Mouse (Mus musculus): ENCODE measurements at regions not wholly inside any gene's neighbourhood (a gene's known extent, or its start where the extent isn't known, plus 50 kb on each side); places are given as distances from the start of the nearest gene placed in this dataset.

DNA sequence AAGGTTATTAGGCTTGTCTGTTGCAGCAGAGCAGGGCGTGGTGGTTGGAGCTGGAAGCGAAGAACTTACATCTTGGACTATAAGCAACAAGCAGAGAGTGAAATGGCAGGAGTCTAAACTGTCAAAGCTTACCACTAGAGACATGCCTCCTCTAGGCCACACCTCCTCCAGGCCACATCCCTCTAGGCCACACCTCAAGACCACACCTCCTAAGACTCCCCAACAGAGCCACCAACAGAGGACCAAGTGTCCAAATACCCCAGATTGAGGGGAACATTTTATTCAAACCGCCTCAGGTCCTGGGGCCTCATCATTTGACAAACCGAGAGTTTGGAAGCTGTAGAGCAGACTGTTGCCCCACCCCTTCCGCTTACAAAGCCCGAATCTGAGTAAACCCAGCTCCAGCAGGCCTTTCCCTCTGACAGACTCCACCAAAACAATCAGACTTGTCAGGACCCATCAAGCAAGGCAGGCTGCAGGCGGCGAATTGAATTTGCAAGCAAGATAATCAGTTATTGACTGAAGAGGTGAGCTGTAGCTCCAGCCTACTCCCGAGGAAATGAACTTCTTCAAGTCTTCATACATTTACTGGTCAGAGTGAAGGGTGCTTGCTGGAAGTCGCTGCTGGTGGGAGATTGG lies 253.5 kb upstream of the Kcnab2 start:
- Histone ChIP-seq H3K9ac (no peak overlapping the region), H3K4me3 (no peak overlapping the region), H3K27ac (ENCODE audit: poor library complexity, severe bottlenecking) (no peak overlapping the region), H3K9me3 (replicated peaks) (0 out of 2 replicates have a peak, but pooled peaks cover 4% of the 10 kb centered on the region), H3K36me3 (no peaks in the 10 kb centered on the region), H3K4me1 (replicated peaks) (no peaks in the 10 kb centered on the region), H3K27me3 (replicated peaks) (no peaks in the 10 kb centered on the region), H3K4me2 (no peak overlapping the region)
- 47% methylated on average over 10 of the region's 10 CpGs for WGBS
- no peak for ATAC-seq (ENCODE audit: insufficient number of reproducible peaks, low FRiP score)

GRCm38 (mm10) chr4:152729421-152729820 lies 251.8 kb upstream of the Kcnab2 start:
- Histone ChIP-seq H3K4me3 (no peak overlapping the region), H3K27ac (ENCODE audit: poor library complexity, severe bottlenecking) (no peak overlapping the region), H3K36me3 (no peaks in the 10 kb centered on the region), H3K9me3 (replicated peaks) (0 out of 2 replicates have a peak, but pooled peaks cover 4% of the 10 kb centered on the region), H3K4me1 (replicated peaks) (no peaks in the 10 kb centered on the region), H3K9ac (no peak overlapping the region), H3K27me3 (replicated peaks) (no peaks in the 10 kb centered on the region), H3K4me2 (no peak overlapping the region)
- WGBS = 80% methylated on average over 6 of the region's 6 CpGs
- no peak for ATAC-seq (ENCODE audit: insufficient number of reproducible peaks, low FRiP score)

- Histone ChIP-seq H3K9ac (no peak overlapping the region), H3K36me3 (no peaks in the 10 kb centered on the region), H3K27ac (ENCODE audit: poor library complexity, severe bottlenecking) (no peak overlapping the region), H3K27me3 (replicated peaks) (0 out of 2 replicates have a peak, but pooled peaks cover 2% of the 10 kb centered on the region), H3K4me3 (no peak overlapping the region), H3K4me1 (replicated peaks) (no peaks in the 10 kb centered on the region), H3K4me2 (no peak overlapping the region), H3K9me3 (replicated peaks) (0 out of 2 replicates have a peak, but pooled peaks cover 4% of the 10 kb centered on the region)
- no peak for ATAC-seq (ENCODE audit: insufficient number of reproducible peaks, low FRiP score)
- WGBS = 66% methylated on average over 5 of the region's 5 CpGs
Observed at GRCm38 (mm10) chr4:152725881-152726280, 248.2 kb upstream of the Kcnab2 start.

DNA sequence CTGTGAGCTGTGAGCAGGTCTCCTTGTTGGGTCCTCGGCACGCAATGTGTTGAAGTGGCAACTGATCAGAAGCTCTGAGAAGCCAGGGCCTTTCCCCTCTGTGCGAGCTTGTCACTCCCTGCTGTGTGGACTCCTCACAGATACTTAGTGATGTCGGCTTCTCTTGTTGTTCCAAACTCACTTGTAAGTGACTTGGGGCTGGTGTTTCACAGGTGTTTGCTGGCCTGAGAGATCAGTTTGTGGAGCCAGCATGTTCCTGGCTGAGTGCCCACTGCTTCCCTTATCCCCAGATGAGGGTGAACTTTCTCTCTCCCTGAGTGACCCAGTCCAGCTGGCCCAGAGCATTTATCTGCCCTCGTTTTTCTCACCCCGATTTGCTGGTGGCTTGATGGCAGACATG lies 247.8 kb upstream of the Kcnab2 start:
- 32% methylated on average over 6 of the region's 6 CpGs for WGBS
- Histone ChIP-seq H3K27me3 (replicated peaks) (0 out of 2 replicates have a peak, but pooled peaks cover 2% of the 10 kb centered on the region), H3K4me2 (no peak overlapping the region), H3K4me1 (replicated peaks) (no peaks in the 10 kb centered on the region), H3K9ac (no peak overlapping the region), H3K27ac (ENCODE audit: poor library complexity, severe bottlenecking) (no peak overlapping the region), H3K9me3 (replicated peaks) (0 out of 2 replicates have a peak, but pooled peaks cover 4% of the 10 kb centered on the region), H3K36me3 (no peaks in the 10 kb centered on the region), H3K4me3 (no peak overlapping the region)
- no peak for ATAC-seq (ENCODE audit: insufficient number of reproducible peaks, low FRiP score)

DNA sequence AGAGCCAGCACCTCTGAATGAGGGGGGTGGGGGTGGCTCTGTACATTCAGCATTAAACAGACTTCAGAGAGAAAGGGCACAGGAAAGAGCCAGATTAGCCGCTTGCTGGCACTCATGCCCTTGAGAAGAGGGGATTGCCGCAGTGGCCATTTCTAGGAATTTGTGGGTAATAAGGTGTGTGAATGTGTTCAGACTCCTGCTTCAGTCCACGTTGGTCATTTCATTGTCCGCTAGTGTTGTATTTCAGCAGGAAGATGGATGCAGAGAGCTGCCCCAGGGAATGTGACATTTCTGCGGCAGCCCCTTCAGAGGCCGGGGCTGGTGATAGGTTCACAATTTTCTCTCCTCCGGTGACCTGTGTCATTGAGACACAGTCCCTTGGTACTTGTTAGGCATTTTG lies 247.1 kb upstream of the Kcnab2 start:
- Histone ChIP-seq H3K9me3 (replicated peaks) (0 out of 2 replicates have a peak, but pooled peaks cover 4% of the 10 kb centered on the region), H3K36me3 (no peaks in the 10 kb centered on the region), H3K27ac (ENCODE audit: poor library complexity, severe bottlenecking) (no peak overlapping the region), H3K27me3 (replicated peaks) (0 out of 2 replicates have a peak, but pooled peaks cover 2% of the 10 kb centered on the region), H3K4me1 (replicated peaks) (no peaks in the 10 kb centered on the region), H3K4me2 (no peak overlapping the region), H3K4me3 (no peak overlapping the region), H3K9ac (no peak overlapping the region)
- 63% methylated on average over 7 of the region's 7 CpGs for WGBS
- ATAC-seq (ENCODE audit: insufficient number of reproducible peaks, low FRiP score) = no peak

- no peaks in the 10 kb centered on the region for H3K4me1 ChIP-seq (replicated peaks)
- no peak for ATAC-seq (ENCODE audit: insufficient number of reproducible peaks, low FRiP score)
- H3K36me3 ChIP-seq = no peaks in the 10 kb centered on the region
- no peak overlapping the region for H3K4me3 ChIP-seq
- H3K9ac ChIP-seq = no peak overlapping the region
- H3K27ac ChIP-seq (ENCODE audit: poor library complexity, severe bottlenecking) = no peak overlapping the region
- 0 out of 2 replicates have a peak, but pooled peaks cover 4% of the 10 kb centered on the region for H3K9me3 ChIP-seq (replicated peaks)
- WGBS = 70% methylated on average over 10 of the region's 10 CpGs
- H3K4me2 ChIP-seq = no peak overlapping the region
- 0 out of 2 replicates have a peak, but pooled peaks cover 2% of the 10 kb centered on the region for H3K27me3 ChIP-seq (replicated peaks)
Observed at GRCm38 (mm10) chr4:152724026-152724425, 246.4 kb upstream of the Kcnab2 start.

DNA sequence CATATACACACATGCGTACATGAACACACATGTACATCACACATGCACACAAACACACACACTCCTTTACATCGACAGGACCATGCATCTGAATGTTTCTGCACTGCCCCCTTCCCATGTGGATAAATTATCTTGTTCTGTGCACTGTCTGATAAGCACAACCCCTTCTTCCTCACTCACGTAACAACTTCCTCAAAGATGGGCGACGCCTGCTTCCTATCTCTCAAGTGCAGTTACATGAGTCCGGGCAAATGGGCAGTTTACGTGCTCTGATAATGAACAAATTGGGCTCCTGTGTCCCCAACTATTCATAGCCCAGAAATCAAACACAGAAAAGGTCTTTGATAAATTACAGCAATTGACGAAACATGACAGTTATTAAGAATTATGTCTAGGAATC lies 242.9 kb upstream of the Kcnab2 start:
- ATAC-seq (ENCODE audit: insufficient number of reproducible peaks, low FRiP score) = no peak
- no peak overlapping the region for H3K9ac ChIP-seq
- H3K27ac ChIP-seq (ENCODE audit: poor library complexity, severe bottlenecking) = no peak overlapping the region
- 0 out of 2 replicates have a peak, but pooled peaks cover 7% of the 10 kb centered on the region for H3K9me3 ChIP-seq (replicated peaks)
- WGBS = 69% methylated on average over 8 of the region's 8 CpGs
- H3K4me1 ChIP-seq (replicated peaks) = no peaks in the 10 kb centered on the region
- 0 out of 2 replicates have a peak, but pooled peaks cover 2% of the 10 kb centered on the region for H3K27me3 ChIP-seq (replicated peaks)
- H3K4me3 ChIP-seq = no peak overlapping the region
- H3K4me2 ChIP-seq = no peak overlapping the region
- H3K36me3 ChIP-seq = no peaks in the 10 kb centered on the region

DNA sequence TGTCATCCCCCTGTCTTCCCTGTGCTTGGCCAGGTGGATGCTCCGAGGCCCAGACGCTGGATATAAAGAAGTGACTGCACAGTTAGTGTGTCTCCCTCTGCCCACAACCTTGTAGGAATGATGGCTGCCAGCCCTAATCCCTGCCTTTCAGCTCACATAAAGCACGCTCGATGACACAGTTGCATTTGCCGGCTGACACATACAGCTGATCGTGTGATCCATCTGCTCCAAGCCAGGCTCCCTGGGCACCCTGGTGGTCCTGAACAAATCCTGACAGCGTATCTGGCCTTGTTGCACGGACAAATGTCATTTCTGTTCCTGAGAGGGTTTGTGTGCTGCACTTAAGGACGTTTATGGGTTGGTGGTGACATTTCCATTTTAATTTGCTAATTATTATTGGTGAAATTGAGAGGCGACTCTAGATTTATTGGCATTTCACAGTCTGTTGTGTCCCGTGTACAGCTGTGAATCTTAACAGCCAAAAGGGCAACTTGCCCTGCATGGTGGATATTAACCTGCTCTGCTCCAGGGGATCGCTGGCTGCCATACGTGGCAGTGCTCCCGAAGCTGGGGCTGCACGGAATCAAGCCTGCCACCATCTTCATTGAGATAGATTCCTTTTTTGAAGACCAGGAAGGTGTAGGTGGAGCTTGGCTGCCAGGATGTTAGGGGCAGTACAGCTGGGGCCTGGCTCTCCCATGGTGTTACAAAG lies 241.9 kb upstream of the Kcnab2 start:
- H3K9me3 ChIP-seq (replicated peaks) = peaks cover 12% of the 10 kb centered on the region; the same call in 1 of the 2 replicates
- H3K4me3 ChIP-seq = no peak overlapping the region
- H3K4me2 ChIP-seq = no peak overlapping the region
- 78% methylated on average over 15 of the region's 15 CpGs for WGBS
- H3K9ac ChIP-seq = no peak overlapping the region
- H3K27ac ChIP-seq (ENCODE audit: poor library complexity, severe bottlenecking) = no peak overlapping the region
- H3K27me3 ChIP-seq (replicated peaks) = 0 out of 2 replicates have a peak, but pooled peaks cover 2% of the 10 kb centered on the region
- no peak for ATAC-seq (ENCODE audit: insufficient number of reproducible peaks, low FRiP score)
- H3K4me1 ChIP-seq (replicated peaks) = no peaks in the 10 kb centered on the region
- no peaks in the 10 kb centered on the region for H3K36me3 ChIP-seq

- H3K36me3 ChIP-seq = no peaks in the 10 kb centered on the region
- H3K27me3 ChIP-seq (replicated peaks) = no peaks in the 10 kb centered on the region
- H3K4me2 ChIP-seq = no peak overlapping the region
- no peak overlapping the region for H3K4me3 ChIP-seq
- H3K4me1 ChIP-seq (replicated peaks) = no peaks in the 10 kb centered on the region
- WGBS = 79% methylated on average over 5 of the region's 5 CpGs
- no peak for ATAC-seq (ENCODE audit: insufficient number of reproducible peaks, low FRiP score)
- peaks cover 5% of the 10 kb centered on the region; the same call in 1 of the 2 replicates for H3K9me3 ChIP-seq (replicated peaks)
- H3K27ac ChIP-seq (ENCODE audit: poor library complexity, severe bottlenecking) = no peak overlapping the region
- no peak overlapping the region for H3K9ac ChIP-seq
Observed at GRCm38 (mm10) chr4:152710339-152710738, 232.7 kb upstream of the Kcnab2 start.

DNA sequence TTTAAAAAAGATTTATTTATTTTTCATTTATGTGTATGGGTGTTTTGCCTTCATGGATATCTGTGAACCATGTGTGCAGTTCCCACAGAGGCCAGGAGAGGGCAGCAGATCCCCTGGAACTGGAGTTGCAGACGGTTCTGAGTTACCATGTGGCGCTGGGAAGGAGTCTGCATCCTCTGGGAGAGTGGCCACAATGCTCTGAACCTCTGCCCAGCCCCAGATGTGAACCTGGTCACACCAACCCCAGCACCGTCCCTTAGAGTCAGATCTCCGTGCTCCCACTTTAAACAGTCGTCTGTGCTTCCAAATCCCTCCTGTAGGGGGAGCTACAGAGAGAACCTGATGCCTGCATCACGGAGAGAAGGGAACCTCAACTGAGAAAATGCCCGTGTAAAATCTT lies 222.5 kb upstream of the Kcnab2 start:
- WGBS = 69% methylated on average over 7 of the region's 7 CpGs
- no peak for ATAC-seq (ENCODE audit: insufficient number of reproducible peaks, low FRiP score)
- no peaks in the 10 kb centered on the region for H3K36me3 ChIP-seq

DNA sequence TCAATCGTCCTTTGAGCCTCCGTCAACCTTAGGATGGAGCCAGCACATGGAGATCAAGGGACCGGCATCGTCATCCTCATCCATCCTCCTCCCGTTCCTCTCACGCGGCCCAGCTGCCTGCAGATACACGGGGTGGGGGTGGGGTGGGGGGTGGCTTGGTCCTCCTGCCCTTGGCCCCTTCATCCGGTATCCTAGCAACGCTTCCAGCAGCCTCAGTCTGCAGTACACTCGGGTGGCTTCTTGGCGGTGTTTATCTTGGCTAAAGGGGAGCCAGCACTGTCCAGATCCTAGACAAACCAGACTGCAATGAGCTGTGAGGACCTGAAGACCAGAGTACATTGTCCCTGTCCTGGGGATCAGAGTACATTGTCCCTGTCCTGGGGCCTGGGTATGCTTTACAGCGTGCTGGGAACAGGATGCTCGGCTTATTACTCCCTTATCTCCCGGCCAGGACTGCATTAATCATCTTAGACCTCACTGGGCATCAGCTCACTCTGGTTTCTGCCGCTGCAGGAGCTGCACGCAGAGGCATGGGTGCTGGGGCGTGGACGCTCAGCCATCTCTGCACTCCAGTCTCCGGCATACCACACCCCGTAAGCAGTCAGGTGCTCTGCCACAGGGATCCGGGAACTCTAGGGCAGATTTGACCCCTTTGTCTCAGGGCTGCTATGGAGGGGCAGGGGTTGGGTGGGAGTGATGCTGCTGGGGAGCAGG lies 219.7 kb upstream of the Kcnab2 start:
- no peaks in the 10 kb centered on the region for H3K4me1 ChIP-seq (replicated peaks)
- no peak overlapping the region for H3K4me2 ChIP-seq
- peaks cover 3% of the 10 kb centered on the region; the same call in 1 of the 2 replicates for H3K27me3 ChIP-seq (replicated peaks)
- 54% methylated on average over 22 of the region's 22 CpGs for WGBS
- no peak overlapping the region for H3K4me3 ChIP-seq
- ATAC-seq (ENCODE audit: insufficient number of reproducible peaks, low FRiP score) = no peak
- no peak overlapping the region for H3K9ac ChIP-seq
- H3K27ac ChIP-seq (ENCODE audit: poor library complexity, severe bottlenecking) = no peak overlapping the region
- no peaks in the 10 kb centered on the region for H3K36me3 ChIP-seq
- 0 out of 2 replicates have a peak, but pooled peaks cover 8% of the 10 kb centered on the region for H3K9me3 ChIP-seq (replicated peaks)

More for the DNA sequence above, 222.5 kb upstream of the Kcnab2 start:
- Histone ChIP-seq H3K27me3 (replicated peaks) (peaks cover 3% of the 10 kb centered on the region; the same call in 1 of the 2 replicates), H3K9ac (no peak overlapping the region), H3K4me3 (no peak overlapping the region), H3K4me2 (no peak overlapping the region), H3K27ac (ENCODE audit: poor library complexity, severe bottlenecking) (no peak overlapping the region), H3K4me1 (replicated peaks) (no peaks in the 10 kb centered on the region), H3K9me3 (replicated peaks) (0 out of 2 replicates have a peak, but pooled peaks cover 8% of the 10 kb centered on the region)
